In the genomic region with DNA sequence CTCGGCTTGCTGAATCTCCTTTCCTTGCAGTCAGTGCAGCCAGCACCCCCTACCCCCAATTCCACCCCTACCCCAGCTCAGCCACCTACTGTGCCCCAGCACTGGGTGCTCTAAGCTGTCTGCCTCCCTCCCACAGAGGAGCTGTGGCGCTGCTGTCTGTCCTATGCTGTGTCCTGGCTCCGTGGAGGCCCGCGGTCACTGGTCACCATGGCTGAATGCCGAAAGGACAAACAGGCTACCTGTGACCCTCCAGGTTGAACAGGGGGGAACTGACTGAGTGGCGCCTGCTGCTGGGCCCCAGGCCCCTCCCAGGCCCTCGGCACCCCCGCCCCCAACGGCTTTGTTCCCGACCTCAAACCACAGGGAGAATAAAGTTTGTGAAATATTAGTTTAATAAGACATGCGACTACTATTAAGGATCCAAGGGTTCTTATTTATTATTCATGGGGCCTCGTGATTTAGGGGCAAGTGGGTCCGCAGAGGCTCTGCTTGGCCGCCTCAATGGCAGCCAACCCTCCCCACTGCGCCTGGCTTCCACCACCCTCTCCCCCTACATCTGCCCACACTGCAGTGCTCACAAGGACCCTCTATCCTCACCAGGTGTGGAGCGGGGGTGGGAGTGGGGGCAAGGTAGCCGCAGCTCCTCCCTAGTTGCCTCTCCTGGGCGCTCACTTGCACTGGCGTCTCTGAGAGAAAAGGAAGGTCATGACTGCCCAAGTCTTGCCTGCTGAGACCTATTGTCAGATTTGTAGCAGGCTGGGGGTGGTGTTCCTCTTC, we compare ENCODE assay signal across 27 mouse cellular contexts.
DNase-seq lines count a peak whose midpoint lies in the region; ATAC-seq and TF ChIP-seq lines count a peak whose summit lies in the region.
"Had no signal": no experiment of that assay in that cellular context is flagged by ENCODE, and none has a peak within 500 bp of the region (broad histone marks: within the 10 kb centered on the region; RNA-seq: fewer than 3 reads in every experiment).

No protein-coding gene starts in this region.

- no peak for ATAC-seq in frontal cortex, adult (ENCODE audit: low TSS enrichment)
- ATAC-seq: CD4-positive, CD25-positive, alpha-beta regulatory T cell, adult 4 months; forebrain, embryonic 16.5 days; inflammation-experienced regulatory T-cells, adult 6 months; midbrain, embryonic 16.5 days had no signal

- no peak overlapping the region for H3K4me3 ChIP-seq in layer of hippocampus, adult 2 months
- no peak overlapping the region for H3K4me3 ChIP-seq in bone marrow macrophage, adult 2 months (ENCODE audit: insufficient read depth, low read length)
- H3K4me3 ChIP-seq: embryonic facial prominence, embryonic 13.5 days; forebrain, embryonic 10.5 days; kidney, embryonic 15.5 days; liver, embryonic 13.5 days; midbrain, embryonic 10.5 days; neural tube, embryonic 12.5 days had no signal

- peaks cover 10% of the 10 kb centered on the region for H3K4me1 ChIP-seq in bone marrow macrophage, adult 2 months (ENCODE audit: control insufficient read depth, insufficient read depth, low read length)
- H3K4me1 ChIP-seq: liver, embryonic 13.5 days had no signal

- no peak for TF ChIP-seq CTCF in layer of hippocampus, adult 2 months (conservative IDR thresholded peaks at IDR 0.05)
- TF ChIP-seq CTCF in bone marrow macrophage, adult 2 months (IDR thresholded peaks at IDR 0.05; ENCODE audit: low read depth, low read length): no peak

- TF ChIP-seq POLR2A in bone marrow macrophage, adult 2 months (IDR thresholded peaks at IDR 0.05; ENCODE audit: borderline replicate concordance, low read depth, low read length): no peak

- peak; percentile 1 for DNase-seq in layer of hippocampus, adult 11-12 months (ENCODE audit: low spot score)
- DNase-seq in layer of hippocampus, adult 2 months (ENCODE audit: low spot score in 2 of 2): no peak
- peak; percentile 4 for DNase-seq in thymus, postnatal 14 days
- DNase-seq in thymus, postnatal 36 days: no peak
- DNase-seq in testis, postnatal 10 days (ENCODE audit: low spot score): peak; percentile 36
- DNase-seq in kidney, adult 11 months: no peak
- DNase-seq: adrenal gland, adult 8-10 months; cerebellum, adult 9-11 months; embryo, embryonic 11 days; kidney, adult 18-20 months; liver, embryonic 13.5 days; lung, adult 2 months; lung, postnatal 10 days; retina, postnatal 1 day had no signal

- H3K27ac ChIP-seq in layer of hippocampus, adult 2 months: no peak overlapping the region
- 0 out of 2 replicates have a peak overlapping the region, but pooled peaks have one; percentile 27 for H3K27ac ChIP-seq in bone marrow macrophage, adult 2 months (ENCODE audit: insufficient read depth, low read depth, low read length)
- H3K27ac ChIP-seq: embryonic facial prominence, embryonic 13.5 days; forebrain, embryonic 10.5 days; hindbrain, embryonic 14.5 days; kidney, embryonic 15.5 days; liver, embryonic 13.5 days; macrophage; midbrain, embryonic 10.5 days; neural tube, embryonic 12.5 days had no signal

Comparison
In these comparisons a context has a peak if more than half of its experiments do, and no peak if none do; other contexts are left out.
1. DNase-seq: peak in layer of hippocampus, adult 11-12 months (single experiment), thymus, postnatal 14 days (single experiment) and testis, postnatal 10 days (single experiment); none in layer of hippocampus, adult 2 months (0 of 2), thymus, postnatal 36 days (0 of 2) and kidney, adult 11 months (single experiment).